Mouse (Mus musculus): ENCODE results near the gene Fat1. TPM values are rescaled to one million over a fixed set of nuclear protein-coding genes. Genes with fewer than 3 reads are reported as not detected.
"Not testable (repeated sequence)": the region's sequence is repeated elsewhere in the genome, so short reads cannot be mapped to it uniquely, and the experiment has no call there.

The Fat1 gene
- polyA plus RNA-seq, 1 experiment from 2014 or later = 33.5 TPM

GRCm38 (mm10) chr8:45060083-45060482 is 124.8 kb downstream of the Fat1 start:
- H3K27ac ChIP-seq (ENCODE audit: low read depth, low read length) = no peak overlapping the region
- no peak overlapping the region for H3K4me3 ChIP-seq (ENCODE audit: low read depth, low read length)
- no peak for ATAC-seq (ENCODE audit: low FRiP score)
- H3K9me3 ChIP-seq (ENCODE audit: control insufficient read depth, low read length) = no peaks in the 10 kb centered on the region
- no peaks in the 10 kb centered on the region for H3K36me3 ChIP-seq (ENCODE audit: control insufficient read depth, insufficient read depth, low read length)
- WGBS = 96% methylated on average over 2 of the region's 2 CpGs
- no peak for DNase-seq (ENCODE audit: low spot score)
- no peaks in the 10 kb centered on the region for H3K27me3 ChIP-seq (ENCODE audit: control insufficient read depth, insufficient read depth, low read length)
- H3K9ac ChIP-seq (ENCODE audit: low read depth, low read length) = no peak overlapping the region
- no peak overlapping the region for H3K4me2 ChIP-seq (replicated peaks; ENCODE audit: low read depth, low read length)
- no peaks in the 10 kb centered on the region for H3K4me1 ChIP-seq (replicated peaks; ENCODE audit: control insufficient read depth, insufficient read depth, low read length)

GRCm38 (mm10) chr8:45062311-45062710 is 127.1 kb downstream of the Fat1 start:
- Histone ChIP-seq H3K9ac (ENCODE audit: low read depth, low read length) (no peak overlapping the region), H3K9me3 (ENCODE audit: control insufficient read depth, low read length) (no peaks in the 10 kb centered on the region), H3K4me2 (replicated peaks; ENCODE audit: low read depth, low read length) (no peak overlapping the region), H3K36me3 (ENCODE audit: control insufficient read depth, insufficient read depth, low read length) (no peaks in the 10 kb centered on the region), H3K4me3 (ENCODE audit: low read depth, low read length) (no peak overlapping the region), H3K4me1 (replicated peaks; ENCODE audit: control insufficient read depth, insufficient read depth, low read length) (no peaks in the 10 kb centered on the region), H3K27me3 (ENCODE audit: control insufficient read depth, insufficient read depth, low read length) (no peaks in the 10 kb centered on the region), H3K27ac (ENCODE audit: low read depth, low read length) (no peak overlapping the region)
- ATAC-seq (ENCODE audit: low FRiP score) (no peak), DNase-seq (ENCODE audit: low spot score) (no peak)
- WGBS = 91% methylated on average over 11 of the region's 11 CpGs

- no peak for ATAC-seq (ENCODE audit: low FRiP score)
- no peaks in the 10 kb centered on the region for H3K4me1 ChIP-seq (replicated peaks; ENCODE audit: control insufficient read depth, insufficient read depth, low read length)
- no peak overlapping the region for H3K27ac ChIP-seq (ENCODE audit: low read depth, low read length)
- no peaks in the 10 kb centered on the region for H3K27me3 ChIP-seq (ENCODE audit: control insufficient read depth, insufficient read depth, low read length)
- no peaks in the 10 kb centered on the region for H3K9me3 ChIP-seq (ENCODE audit: control insufficient read depth, low read length)
- H3K4me2 ChIP-seq (replicated peaks; ENCODE audit: low read depth, low read length) = no peak overlapping the region
- no peak overlapping the region for H3K9ac ChIP-seq (ENCODE audit: low read depth, low read length)
- WGBS = 68% methylated on average over 25 of the region's 25 CpGs
- H3K36me3 ChIP-seq (ENCODE audit: control insufficient read depth, insufficient read depth, low read length) = no peaks in the 10 kb centered on the region
- no peak for DNase-seq (ENCODE audit: low spot score)
- no peak overlapping the region for H3K4me3 ChIP-seq (ENCODE audit: low read depth, low read length)
Observed at GRCm38 (mm10) chr8:45062982-45063924, 128.0 kb downstream of the Fat1 start.

- 22% methylated on average over 8 of the region's 8 CpGs for WGBS
- DNase-seq (ENCODE audit: low spot score) = peak; percentile 62
- peak; percentile 77 for ATAC-seq (ENCODE audit: low FRiP score)
Observed at GRCm38 (mm10) chr8:45064197-45064869, 129.1 kb downstream of the Fat1 start.

GRCm38 (mm10) chr8:45065391-45065790 is 130.1 kb downstream of the Fat1 start:
- ATAC-seq (ENCODE audit: low FRiP score) = not testable (repeated sequence)
- 100% methylated on average over 1 of the region's 1 CpGs for WGBS

More at GRCm38 (mm10) chr8:45064197-45064869, 129.1 kb downstream of the Fat1 start:
- H3K27ac ChIP-seq (ENCODE audit: low read depth, low read length) = 0 out of 2 replicates have a peak overlapping the region, but pooled peaks have one; percentile 42
- H3K9ac ChIP-seq (ENCODE audit: low read depth, low read length) = no peak overlapping the region
- no peaks in the 10 kb centered on the region for H3K4me1 ChIP-seq (replicated peaks; ENCODE audit: control insufficient read depth, insufficient read depth, low read length)
- no peak overlapping the region for H3K4me3 ChIP-seq (ENCODE audit: low read depth, low read length)
- H3K4me2 ChIP-seq (replicated peaks; ENCODE audit: low read depth, low read length) = no peak overlapping the region
- no peaks in the 10 kb centered on the region for H3K36me3 ChIP-seq (ENCODE audit: control insufficient read depth, insufficient read depth, low read length)
- H3K9me3 ChIP-seq (ENCODE audit: control insufficient read depth, low read length) = no peaks in the 10 kb centered on the region
- H3K27me3 ChIP-seq (ENCODE audit: control insufficient read depth, insufficient read depth, low read length) = no peaks in the 10 kb centered on the region

GRCm38 (mm10) chr8:45068759-45069386 is 133.6 kb downstream of the Fat1 start, which contains the start of gene Mtnr1a:
Mtnr1a (plus strand) TSS chr8:45069137.
- Histone ChIP-seq H3K9me3 (ENCODE audit: control insufficient read depth, low read length) (no peaks in the 10 kb centered on the region), H3K27me3 (ENCODE audit: control insufficient read depth, insufficient read depth, low read length) (no peaks in the 10 kb centered on the region), H3K27ac (ENCODE audit: low read depth, low read length) (no peak within 1 kb of the TSS), H3K4me1 (replicated peaks; ENCODE audit: control insufficient read depth, insufficient read depth, low read length) (no peaks in the 10 kb centered on the region), H3K36me3 (ENCODE audit: control insufficient read depth, insufficient read depth, low read length) (no peaks in the 10 kb centered on the region), H3K9ac (ENCODE audit: low read depth, low read length) (0 out of 2 replicates have a peak within 1 kb of the TSS, but pooled peaks have one; percentile 24), H3K4me3 (ENCODE audit: low read depth, low read length) (peak within 1 kb of the TSS; percentile 25), H3K4me2 (replicated peaks; ENCODE audit: low read depth, low read length) (peak within 1 kb of the TSS; percentile 66)
- WGBS = 8% methylated on average over 29 of the region's 29 CpGs
- peak; percentile 97 for DNase-seq (ENCODE audit: low spot score)
- peak; percentile 89 for ATAC-seq (ENCODE audit: low FRiP score)

More at GRCm38 (mm10) chr8:45065391-45065790, 130.1 kb downstream of the Fat1 start:
- not testable (repeated sequence) for H3K9me3 ChIP-seq (ENCODE audit: control insufficient read depth, low read length); H3K27ac ChIP-seq (ENCODE audit: low read depth, low read length); H3K4me1 ChIP-seq (replicated peaks; ENCODE audit: control insufficient read depth, insufficient read depth, low read length); DNase-seq (ENCODE audit: low spot score); H3K9ac ChIP-seq (ENCODE audit: low read depth, low read length); H3K4me3 ChIP-seq (ENCODE audit: low read depth, low read length); H3K4me2 ChIP-seq (replicated peaks; ENCODE audit: low read depth, low read length); H3K36me3 ChIP-seq (ENCODE audit: control insufficient read depth, insufficient read depth, low read length); H3K27me3 ChIP-seq (ENCODE audit: control insufficient read depth, insufficient read depth, low read length)

GRCm38 (mm10) chr8:45070949-45071348 is 135.7 kb downstream of the Fat1 start:
- Histone ChIP-seq H3K4me3 (ENCODE audit: low read depth, low read length) (no peak overlapping the region), H3K4me2 (replicated peaks; ENCODE audit: low read depth, low read length) (no peak overlapping the region), H3K9ac (ENCODE audit: low read depth, low read length) (no peak overlapping the region), H3K36me3 (ENCODE audit: control insufficient read depth, insufficient read depth, low read length) (no peaks in the 10 kb centered on the region), H3K9me3 (ENCODE audit: control insufficient read depth, low read length) (no peaks in the 10 kb centered on the region), H3K27ac (ENCODE audit: low read depth, low read length) (no peak overlapping the region), H3K4me1 (replicated peaks; ENCODE audit: control insufficient read depth, insufficient read depth, low read length) (no peaks in the 10 kb centered on the region), H3K27me3 (ENCODE audit: control insufficient read depth, insufficient read depth, low read length) (no peaks in the 10 kb centered on the region)
- WGBS = 96% methylated on average over 8 of the region's 8 CpGs
- DNase-seq (ENCODE audit: low spot score) (no peak), ATAC-seq (ENCODE audit: low FRiP score) (no peak)

GRCm38 (mm10) chr8:45080850-45081249 is 145.6 kb downstream of the Fat1 start:
- 92% methylated on average over 3 of the region's 3 CpGs for WGBS
- Histone ChIP-seq H3K4me1 (replicated peaks; ENCODE audit: control insufficient read depth, insufficient read depth, low read length) (no peaks in the 10 kb centered on the region), H3K27me3 (ENCODE audit: control insufficient read depth, insufficient read depth, low read length) (no peaks in the 10 kb centered on the region), H3K27ac (ENCODE audit: low read depth, low read length) (no peak overlapping the region), H3K9me3 (ENCODE audit: control insufficient read depth, low read length) (no peaks in the 10 kb centered on the region), H3K4me2 (replicated peaks; ENCODE audit: low read depth, low read length) (no peak overlapping the region), H3K36me3 (ENCODE audit: control insufficient read depth, insufficient read depth, low read length) (no peaks in the 10 kb centered on the region), H3K9ac (ENCODE audit: low read depth, low read length) (no peak overlapping the region), H3K4me3 (ENCODE audit: low read depth, low read length) (no peak overlapping the region)
- DNase-seq (ENCODE audit: low spot score) (no peak), ATAC-seq (ENCODE audit: low FRiP score) (no peak)
